Mouse (Mus musculus) kidney, adult 8-10 months (tissue): ENCODE measurements around the gene Egfem1.

Experiments used
- DNase-seq, 2 experiments: peaks; one replicate each; pipeline ENCODE4 v3.0.0; 2022

The Egfem1 gene

DNA sequence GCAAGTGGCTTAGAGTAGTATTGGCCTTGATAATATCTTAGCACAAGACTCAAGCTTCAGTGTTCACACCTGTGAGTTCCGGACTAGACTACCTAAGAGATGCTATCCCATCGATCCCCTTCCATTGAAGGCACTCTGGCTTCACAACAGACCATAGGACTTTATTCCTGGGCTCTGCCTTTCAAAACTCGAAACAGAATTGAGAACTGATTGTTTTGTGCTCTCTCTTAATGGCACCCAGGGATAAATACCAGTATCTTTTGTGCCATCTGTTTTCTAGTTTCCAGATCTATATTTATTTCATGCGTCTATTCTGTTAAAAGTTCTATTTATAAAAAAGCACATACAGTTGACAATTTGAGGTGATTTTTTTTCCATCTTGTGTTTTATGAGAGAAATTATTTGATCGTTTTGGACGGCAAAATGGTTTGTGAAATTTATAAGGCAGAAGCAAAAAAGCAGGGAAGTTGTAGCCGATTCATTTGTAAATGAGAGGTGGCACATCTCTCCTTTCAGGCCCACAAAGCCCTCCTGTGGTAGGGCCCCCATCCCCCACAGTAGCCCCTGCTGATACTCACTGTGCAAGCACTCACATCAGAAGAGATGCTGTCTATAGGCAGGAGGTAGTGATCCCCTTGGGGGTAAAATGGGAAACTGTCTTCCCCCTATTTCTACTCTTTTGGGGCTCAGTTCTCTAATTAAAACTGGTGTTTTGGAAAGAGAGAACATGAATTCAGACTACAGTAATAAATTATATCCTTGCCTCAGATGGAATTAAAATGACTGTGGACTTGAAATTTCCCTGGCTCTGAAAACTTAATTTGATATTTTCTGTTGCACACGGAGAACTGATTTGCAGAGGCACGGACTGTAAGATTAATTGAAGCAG is 53.6 kb downstream of the Egfem1 start:
- no peak for DNase-seq

DNA sequence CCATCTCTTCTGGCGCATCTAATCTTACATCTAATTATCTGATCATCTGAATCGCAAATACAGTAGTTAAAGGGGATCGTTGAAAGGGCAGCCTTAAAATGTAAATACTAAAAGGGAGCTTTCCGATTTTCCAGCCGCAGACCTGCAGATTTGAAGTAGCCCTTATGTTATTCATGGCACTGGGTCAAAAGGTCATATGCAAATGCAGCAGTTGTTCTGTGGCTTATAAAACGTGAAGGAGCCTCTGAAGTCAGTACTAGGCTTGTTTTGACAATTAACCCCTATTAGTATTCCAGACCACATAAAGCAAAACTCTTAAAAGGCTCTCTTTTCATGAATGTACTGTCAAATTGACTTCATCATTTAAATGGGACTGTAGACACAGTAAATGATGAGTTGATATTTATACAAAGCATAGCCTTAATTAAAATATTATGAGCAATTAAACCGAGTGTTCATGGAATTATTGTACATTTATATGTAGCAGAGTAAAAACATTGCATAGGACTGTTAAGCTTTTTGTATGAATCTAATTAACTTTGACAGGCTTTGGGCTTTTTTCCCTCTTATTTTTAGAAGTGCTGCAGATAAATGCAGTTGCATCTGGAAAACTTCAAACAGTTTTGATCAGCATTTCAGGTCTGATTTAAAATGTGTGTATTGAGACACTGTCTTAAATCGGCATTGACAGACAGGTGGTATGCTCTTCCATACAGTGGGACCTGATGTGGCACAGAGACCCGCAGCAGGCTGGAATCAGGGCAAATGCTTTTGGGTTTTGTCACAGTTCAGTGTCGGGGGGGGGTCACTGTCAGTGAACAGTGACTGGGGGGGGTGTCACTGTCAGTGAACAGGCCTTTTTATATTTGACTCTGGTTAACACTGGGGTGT is 54.5 kb downstream of the Egfem1 start:
- DNase-seq: no peak

DNA sequence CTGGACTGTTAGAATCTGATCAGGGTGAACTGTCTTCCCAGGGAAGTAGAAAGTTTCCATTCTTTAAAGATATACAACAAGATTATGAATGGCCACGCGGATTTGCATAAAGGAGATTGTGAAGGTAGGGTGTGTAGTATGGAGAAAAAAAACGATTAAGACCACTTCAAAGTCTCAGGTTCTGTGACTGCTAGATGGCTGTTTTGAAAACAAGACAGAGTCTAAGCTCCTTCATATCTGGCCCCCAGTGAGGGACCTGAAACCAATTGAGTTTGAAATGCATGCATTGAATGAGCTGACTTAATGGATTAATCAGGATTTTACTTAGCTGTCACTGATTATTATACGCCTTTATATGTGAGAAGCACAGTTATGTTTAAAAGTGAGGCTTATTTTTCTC is 86.6 kb downstream of the Egfem1 start:
- no peak for DNase-seq

DNA sequence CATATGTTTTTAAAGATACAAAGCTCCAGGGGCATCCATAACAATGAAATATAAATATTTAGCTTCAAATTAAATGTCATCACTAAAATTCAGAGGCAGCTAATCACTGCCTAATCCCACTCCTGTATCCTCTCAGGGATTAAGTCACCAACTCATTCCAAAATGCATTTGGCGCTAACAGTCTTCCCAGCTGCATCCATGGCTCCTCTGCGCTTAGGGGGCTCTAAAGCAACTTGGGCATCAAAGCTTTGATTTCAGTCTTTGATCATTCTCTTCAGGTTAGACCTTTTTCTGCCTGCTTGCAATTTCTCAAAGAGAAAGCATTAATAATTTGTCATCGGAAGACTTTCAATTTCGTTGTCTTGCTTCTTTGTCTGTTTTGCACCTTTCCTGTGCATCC is 87.2 kb downstream of the Egfem1 start:
- no peak for DNase-seq

DNA sequence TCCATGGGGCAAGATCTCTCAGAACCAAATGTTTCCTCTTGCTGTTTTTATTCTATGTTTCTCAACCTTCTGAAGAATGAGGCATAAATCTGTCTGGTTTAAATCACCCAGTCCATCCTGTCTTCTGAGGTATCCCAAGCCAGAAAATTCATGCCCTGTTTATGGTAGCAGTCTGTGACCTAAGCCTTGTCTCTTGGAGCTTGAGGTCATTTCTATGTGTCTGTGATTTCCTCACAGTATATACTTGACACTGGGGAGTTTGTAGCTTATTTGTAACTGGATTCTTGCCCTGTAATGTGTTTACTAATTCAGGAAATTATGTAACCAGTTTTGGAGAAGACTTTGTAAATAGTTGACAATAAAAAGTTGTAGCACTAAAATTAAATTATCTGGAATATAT is 95.2 kb downstream of the Egfem1 start:
- no peak for DNase-seq

DNA sequence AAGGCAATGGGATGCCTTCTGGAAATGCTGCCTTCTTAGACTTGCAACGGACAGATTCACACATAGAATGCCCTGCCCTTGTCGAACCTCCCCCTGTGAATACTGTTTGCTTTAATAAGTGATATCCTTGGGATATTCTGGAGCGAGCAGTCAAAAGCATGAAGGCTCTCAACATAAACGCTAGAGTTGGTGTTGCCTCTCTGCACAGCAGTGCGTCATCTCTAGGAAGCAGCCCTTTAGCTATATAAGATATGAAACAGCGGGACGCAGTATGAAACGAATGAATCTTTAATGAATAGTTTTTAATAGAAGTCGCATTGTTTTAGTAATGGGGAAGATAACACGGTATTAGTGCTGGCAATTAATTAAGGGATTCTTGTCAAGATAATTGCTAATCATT is 101.2 kb downstream of the Egfem1 start:
- no peak for DNase-seq

DNA sequence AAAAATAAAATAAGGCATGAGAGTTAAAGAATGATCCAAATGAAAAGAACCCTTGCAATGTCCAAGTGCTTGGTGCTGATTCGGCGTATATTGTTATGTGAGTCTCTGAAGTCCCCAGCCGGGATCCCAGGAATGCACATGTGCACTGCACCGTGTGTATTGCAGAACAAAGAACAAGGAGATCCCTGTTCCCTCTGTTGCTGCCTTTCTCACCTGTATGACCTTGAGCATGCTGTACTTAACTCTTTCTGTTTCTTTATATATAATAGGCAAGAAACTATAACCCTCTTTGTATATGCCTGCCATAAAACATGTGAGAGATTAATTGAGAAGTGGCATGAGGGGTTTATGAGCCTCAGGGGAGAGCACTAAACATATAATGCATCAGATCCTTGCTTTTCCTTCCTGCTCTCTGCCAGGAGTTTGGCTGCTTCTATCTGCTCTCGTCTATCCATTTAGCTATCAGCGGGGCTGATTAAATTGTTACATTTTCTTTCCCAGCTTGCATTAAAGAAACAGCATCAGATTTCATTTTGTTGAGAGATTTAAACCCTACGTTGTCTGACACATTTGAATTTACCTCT is 101.9 kb downstream of the Egfem1 start:
- no peak for DNase-seq

DNA sequence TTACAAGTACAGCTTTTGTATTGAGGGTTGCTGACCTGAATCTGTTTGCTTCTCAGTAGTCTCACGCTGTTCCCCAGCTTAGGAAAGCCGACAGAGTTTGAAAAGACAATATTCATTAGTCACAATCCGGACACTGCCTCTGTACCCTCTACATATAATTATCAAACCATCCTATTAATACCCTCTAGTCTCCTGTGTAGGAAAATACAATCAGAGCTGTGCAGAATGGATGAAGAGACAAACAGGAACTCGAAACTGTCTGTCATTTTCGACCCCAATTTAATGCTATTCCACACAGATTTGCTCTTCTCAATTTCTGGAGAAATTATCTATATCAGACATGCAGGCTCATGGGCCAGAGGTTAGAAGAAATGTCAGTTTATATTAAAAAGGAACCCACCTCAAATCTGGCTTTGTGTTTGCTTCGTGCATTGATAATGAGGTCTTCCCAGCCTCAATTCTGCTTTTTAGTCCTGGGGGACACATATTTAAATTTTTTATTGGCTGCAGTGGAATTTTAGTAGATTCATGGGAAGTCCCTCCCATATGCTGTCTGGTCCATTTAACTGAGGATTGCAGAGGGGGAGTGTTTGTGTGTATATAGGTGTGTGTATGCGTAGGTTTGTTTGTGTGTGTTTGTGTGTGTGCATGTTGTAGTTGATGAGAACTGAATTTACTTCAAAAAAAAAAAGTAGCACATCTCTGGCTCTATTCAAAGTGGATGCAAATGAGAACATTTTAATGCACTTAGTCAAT is 102.8 kb downstream of the Egfem1 start:
- DNase-seq: no peak

DNA sequence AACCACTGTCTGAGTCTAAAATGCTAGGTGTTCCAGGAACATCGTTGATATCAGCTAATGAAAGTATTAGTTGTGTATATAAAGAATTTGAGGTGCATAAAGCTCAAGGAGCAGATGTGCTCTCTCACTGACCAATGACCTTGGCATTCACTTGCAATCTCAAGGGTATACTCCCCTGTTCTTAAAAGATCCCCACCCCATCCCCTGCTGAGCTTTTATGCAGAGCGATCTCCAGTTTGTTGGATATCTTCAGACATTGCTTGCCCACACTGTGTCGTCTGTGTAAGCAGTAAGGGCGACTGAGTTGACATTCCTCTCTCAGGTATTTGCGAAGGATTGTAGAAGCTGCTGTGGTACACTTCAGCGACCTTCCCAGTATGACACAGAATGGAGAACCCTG is 108.4 kb downstream of the Egfem1 start:
- DNase-seq: no peak

DNA sequence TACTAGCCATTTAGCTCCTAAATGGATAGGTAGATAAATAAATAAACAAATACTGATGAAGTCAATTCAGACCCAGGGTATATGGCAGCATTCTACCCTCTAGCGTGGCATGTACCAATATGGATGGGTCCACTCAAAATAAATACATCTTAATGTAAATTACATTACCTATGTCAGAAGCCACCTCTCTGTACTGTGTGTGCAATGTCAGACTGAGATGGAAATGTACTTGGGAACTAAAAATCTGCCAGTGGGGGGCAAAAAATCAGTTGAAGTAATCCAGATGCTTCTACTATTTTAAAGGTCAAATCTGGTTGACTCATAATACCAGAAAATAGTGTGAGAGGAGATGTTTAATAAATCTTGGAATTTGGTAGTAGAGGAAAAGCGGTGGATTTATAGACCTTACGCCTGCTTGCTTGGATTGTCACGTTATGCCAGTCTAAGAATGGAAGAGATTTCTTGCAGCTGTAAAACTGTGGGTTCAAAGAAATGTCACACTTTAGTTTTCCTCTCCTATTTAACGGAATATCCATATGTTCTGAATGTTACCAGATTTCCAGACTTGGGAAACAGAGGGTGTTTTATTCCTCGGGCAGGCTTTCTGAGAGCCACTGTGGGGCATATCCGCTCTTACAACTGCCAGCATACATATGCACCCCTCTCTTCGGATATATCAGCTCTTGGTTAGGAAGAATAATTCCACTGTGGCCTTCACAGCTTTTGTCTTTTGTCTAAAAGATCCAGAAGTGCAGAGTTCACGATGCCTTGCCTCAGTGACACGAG is 116.1 kb downstream of the Egfem1 start:
- DNase-seq: no peak

DNA sequence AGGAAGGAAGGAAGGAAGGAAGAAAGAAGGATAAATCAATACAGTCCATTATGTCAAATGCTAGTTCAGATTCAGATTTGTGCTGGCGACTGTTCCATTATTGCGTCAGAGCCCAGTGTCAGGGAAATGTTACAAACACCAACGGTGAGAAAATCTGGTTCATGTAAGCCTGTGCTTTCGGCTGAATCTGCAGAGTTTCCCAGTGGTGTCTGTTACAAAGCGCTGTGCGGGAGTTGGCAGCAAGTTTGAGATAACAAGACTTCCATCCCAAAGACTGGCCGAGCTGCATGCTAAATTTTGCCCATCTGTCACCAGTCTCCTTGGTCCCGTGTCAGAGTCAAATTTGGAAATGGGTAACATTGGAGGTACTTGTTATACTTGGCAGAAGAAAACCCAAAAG is 118.8 kb downstream of the Egfem1 start:
- no peak for DNase-seq

DNA sequence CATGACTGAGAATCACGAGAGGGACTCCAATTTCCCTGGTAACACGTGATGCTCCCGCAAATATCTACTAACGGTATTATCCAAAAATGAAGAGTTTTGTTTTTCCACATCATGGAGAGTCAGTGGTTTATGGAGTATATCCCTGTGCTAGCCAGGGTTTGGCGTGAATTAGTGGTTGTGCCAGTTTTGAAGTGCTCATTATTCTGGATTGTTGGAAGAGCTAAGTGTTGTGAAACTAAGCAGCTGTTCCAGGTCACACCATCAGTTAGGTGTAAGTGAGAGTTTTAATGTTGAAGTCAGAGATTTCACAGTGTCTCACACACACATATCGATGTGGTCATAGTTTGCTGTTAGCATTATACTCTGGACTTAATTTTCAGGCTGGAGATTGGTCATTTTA is 120.7 kb downstream of the Egfem1 start:
- DNase-seq: no peak

DNA sequence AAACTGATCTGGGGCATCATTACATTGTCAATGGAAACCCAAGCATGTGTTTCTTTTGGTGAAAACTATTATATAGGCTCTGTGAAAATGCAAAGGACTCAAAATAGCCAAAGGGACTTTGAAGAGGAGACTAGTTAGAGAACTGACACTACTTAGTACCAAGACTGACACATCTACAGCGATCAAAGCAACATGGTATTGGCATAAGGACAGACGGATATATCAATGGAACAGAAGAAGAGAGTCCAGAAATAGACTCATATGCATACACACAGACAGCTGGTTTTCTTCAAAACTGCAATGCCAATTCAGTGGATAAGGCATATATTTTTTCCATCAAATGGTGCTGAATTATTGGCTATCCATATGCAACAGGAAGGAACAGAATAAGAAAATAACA is 140.6 kb downstream of the Egfem1 start:
- no peak for DNase-seq

DNA sequence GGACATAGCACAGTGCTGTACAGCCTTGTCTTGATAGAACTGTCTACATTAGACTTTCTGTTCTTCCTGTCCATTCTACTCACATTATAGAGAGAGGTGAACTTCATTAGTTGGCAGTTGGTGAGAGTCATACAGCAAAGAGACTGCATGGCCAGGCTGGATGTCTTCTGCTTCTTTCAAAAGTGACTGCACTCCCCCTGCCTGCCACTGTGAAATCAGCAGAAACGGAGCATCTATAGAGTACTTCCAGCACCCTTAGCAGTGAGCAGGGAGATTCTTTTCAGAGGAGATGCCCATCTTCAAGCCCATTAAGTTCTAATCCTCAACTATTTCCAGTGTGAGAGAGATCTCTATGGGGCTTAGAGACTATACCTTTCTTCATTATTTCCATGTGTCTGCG is 147.9 kb downstream of the Egfem1 start:
- no peak for DNase-seq

DNA sequence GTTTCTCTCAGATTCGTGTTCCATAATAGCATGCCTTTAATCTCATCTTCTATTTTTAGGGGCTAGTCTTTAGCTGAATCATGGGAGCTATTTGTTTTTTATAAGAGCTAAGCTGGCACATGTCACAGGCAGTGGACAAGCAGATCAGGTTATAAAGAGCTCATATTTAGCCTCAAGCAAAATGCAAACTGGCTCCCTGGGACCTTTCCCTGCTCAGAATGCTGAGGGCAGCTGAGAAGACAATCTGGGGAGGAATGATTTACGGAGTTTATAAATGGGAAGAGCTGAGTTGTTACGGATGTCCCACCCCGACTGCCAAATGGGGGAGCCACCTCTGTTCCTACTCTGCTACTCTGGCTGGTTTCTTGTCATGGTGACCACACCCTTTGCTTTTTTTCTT is 153.7 kb downstream of the Egfem1 start:
- DNase-seq: no peak

DNA sequence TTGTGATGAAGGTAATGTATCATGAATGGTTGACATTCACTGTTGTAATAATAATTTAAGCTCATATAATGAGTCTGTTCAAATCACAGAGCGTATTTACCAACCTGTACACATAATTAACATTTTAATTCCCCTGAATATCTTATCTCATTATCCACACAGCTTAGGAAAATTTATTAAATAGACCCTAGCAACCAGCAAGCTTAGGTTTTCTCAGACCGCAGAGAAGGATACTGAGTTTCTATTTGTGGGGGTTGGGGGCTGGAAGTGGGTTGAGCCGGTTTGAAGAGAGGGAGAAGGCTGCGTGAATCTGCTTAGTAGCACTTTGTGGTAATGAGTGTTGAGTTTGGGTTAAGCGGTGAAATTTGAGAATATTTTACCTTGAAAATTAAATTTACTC is 154.7 kb downstream of the Egfem1 start:
- no peak for DNase-seq

DNA sequence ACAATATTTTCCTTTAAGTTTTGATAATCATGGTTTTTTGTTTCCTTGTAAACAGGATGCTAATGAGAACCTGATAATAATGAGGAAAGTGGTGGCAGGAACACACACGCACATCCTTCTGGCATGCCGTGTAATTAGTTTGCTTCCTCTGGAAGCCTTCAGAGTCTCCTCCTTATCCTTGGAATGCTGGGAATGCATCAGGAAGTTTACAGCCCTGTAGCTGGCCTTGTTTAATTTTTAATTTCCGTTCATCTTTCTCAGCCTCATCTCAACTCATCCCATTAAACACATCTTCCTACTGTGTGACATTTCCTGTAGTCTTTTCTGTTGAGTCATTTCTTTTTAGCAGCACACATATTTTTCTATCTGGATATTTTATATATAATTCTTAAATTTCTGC is 161.8 kb downstream of the Egfem1 start:
- DNase-seq: no peak

DNA sequence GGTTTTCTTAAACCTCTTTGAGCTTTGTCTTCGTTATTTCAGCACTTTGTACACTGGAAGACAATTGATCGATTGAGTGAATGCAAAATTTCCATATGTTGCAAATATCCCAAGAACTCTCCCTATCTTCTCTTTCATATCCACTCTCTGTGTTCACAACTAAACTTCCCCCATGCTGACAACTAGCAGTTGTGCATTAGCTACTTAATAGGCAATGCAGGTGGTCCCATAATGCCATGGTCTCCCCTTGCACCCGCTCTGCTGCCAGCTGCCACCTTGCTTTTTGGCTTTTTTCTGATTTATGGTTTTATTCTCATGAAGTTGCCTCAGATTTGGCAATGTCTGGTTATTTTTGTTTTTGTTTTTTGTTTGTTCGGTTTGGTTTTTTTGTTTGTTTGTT is 209.8 kb downstream of the Egfem1 start:
- no peak for DNase-seq

DNA sequence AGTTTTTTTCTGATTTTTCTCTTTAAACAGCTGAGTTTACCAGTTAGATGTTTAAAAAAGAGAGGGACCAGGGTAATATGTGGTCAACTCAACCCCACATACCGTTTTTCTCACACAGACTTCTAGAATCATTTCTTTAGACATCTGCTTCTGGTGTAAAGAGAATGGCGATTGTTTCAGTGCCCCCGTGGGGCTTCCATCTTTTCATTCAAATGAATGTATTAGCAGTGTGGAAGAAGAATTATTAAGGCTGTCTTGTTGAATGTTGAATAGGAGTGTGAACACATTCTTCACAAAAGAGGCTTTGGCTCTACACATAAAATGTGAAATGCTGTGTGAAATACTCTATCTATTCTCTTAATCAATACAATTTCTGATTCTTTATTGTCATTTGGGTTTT is 210.4 kb downstream of the Egfem1 start:
- no peak for DNase-seq

DNA sequence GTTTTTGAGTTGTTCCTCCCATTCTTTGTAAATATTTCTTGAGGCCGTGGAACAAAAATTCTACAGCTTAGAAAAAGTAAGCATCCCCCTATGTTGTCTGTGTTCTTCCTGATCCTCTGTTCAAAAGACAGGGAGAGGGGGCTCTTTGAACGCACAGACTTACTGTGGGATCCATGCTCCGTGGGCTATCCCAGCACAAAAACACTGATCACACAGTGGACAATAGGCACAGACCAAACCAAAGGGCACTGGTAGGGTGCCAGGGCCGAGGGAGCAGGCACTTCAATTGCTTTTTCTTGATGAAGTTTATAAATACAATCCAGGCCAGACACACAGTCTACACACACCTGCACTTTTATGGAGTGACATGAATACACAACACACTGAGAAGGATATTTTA is 211.4 kb downstream of the Egfem1 start:
- no peak for DNase-seq

DNA sequence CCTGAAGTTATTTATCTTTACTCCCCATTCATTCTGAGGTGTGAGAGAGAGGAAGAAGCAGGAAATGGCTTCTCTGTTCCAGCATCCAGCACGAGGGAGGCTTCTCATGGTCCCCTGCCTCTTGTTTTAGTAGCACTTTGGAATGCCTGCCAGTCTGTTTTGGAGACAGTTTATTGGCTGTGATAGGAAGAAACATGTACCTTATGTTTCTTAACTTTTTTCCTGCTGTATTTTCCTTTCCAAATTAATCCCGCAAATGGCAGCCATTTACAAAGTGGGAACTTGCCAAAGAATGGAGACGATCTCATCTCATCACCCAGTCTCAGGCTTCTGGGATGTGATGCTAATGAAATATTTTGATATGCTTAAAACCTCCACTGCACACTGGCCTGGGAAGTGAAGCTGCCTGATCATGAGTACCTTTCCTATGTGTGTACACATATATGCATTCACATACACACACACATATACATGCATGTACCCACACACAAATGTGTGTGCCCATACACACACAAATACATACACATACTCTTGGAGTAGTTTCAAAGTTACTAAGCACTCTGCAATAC is 260.5 kb downstream of the Egfem1 start:
- no peak for DNase-seq

DNA sequence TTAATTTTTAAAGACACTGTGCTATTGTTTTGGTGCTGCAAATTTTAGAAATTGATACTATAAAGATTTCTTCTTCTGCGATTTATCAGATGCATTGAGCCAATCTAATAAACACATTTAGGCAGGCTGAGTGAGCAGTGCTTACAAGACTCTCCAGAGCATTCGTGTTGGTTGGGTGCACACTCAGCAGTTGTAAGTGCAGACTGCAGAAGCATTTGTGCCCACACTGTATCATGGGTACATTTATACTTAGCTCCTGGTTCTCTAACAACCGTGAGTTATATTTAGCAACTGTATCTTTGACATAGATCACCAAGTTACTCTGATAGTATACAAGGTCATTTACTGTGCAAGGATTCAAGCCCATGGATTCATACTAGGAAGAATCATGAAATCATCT is 264.0 kb downstream of the Egfem1 start:
- DNase-seq: no peak
